Comparison of ENCODE assay signal across 31 mouse cellular contexts in the genomic region with DNA sequence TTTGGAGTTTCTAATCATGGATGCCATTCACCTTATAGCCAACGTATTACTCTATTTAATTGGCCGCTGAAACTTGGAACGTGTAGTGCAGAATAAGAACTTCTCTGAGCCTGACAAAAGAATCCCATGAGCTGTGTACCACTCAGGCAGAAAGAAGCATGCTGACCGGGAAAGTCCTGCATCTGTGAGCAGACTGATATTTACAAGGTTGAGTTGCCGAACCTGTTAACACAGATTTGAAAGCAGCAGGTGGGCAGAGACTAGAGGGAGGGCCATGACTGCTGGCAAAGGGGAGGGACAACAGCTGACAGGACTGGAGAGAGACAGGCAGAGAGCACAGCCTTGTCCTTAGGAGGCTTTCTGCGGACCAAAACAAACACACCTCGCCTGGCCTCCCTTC.
DNase-seq lines count a peak whose midpoint lies in the region; ATAC-seq and TF ChIP-seq lines count a peak whose summit lies in the region.
"Had no signal": no experiment of that assay in that cellular context is flagged by ENCODE, and none has a peak within 500 bp of the region (broad histone marks: within the 10 kb centered on the region; RNA-seq: fewer than 3 reads in every experiment).

No protein-coding gene starts in this region.

- no peaks in the 10 kb centered on the region for H3K9me3 ChIP-seq in hindbrain, postnatal 0 days (ENCODE audit: low read length)
- H3K9me3 ChIP-seq in hindbrain, embryonic 11.5 days (ENCODE audit: control insufficient read depth, low read length): no peaks in the 10 kb centered on the region
- H3K9me3 ChIP-seq in midbrain, embryonic 11.5 days (ENCODE audit: control insufficient read depth, low read length): no peaks in the 10 kb centered on the region
- H3K9me3 ChIP-seq in midbrain, embryonic 13.5 days: no peaks in the 10 kb centered on the region
- H3K9me3 ChIP-seq: embryonic facial prominence, embryonic 12.5 days; forebrain, embryonic 10.5 days; neural tube, embryonic 15.5 days had no signal

- peak; percentile 76; the same call in 1 of the 2 replicates for ATAC-seq in hindbrain, postnatal 0 days
- no peak for ATAC-seq in hindbrain, embryonic 11.5 days (ENCODE audit: low FRiP score)
- no peak for ATAC-seq in midbrain, embryonic 11.5 days (ENCODE audit: low FRiP score)
- no peak for ATAC-seq in midbrain, embryonic 13.5 days
- ATAC-seq: forebrain, embryonic 16.5 days; intestine, embryonic 16.5 days had no signal

- no peaks in the 10 kb centered on the region for H3K27me3 ChIP-seq in hindbrain, postnatal 0 days (ENCODE audit: insufficient read depth, low read length)
- H3K27me3 ChIP-seq in hindbrain, embryonic 11.5 days (ENCODE audit: control insufficient read depth, insufficient read depth, low read length): no peaks in the 10 kb centered on the region
- no peaks in the 10 kb centered on the region; the same call in 1 of the 2 replicates for H3K27me3 ChIP-seq in midbrain, embryonic 11.5 days (ENCODE audit: control insufficient read depth, insufficient read depth, low read length)
- no peaks in the 10 kb centered on the region for H3K27me3 ChIP-seq in midbrain, embryonic 13.5 days
- H3K27me3 ChIP-seq: embryonic facial prominence, embryonic 12.5 days; neural tube, embryonic 15.5 days had no signal

- H3K4me1 ChIP-seq in hindbrain, postnatal 0 days (ENCODE audit: insufficient read depth, low read length): peaks cover 12% of the 10 kb centered on the region; the same call in 1 of the 2 replicates
- no peaks in the 10 kb centered on the region for H3K4me1 ChIP-seq in hindbrain, embryonic 11.5 days (replicated peaks; ENCODE audit: control insufficient read depth, insufficient read depth, low read length)
- H3K4me1 ChIP-seq in midbrain, embryonic 11.5 days (ENCODE audit: control insufficient read depth, insufficient read depth, low read length): no peaks in the 10 kb centered on the region
- H3K4me1 ChIP-seq in midbrain, embryonic 13.5 days (replicated peaks): peaks cover 8% of the 10 kb centered on the region
- H3K4me1 ChIP-seq: embryonic facial prominence, embryonic 12.5 days had no signal

- H3K4me2 ChIP-seq in hindbrain, postnatal 0 days (ENCODE audit: low read depth, low read length): no peak overlapping the region
- no peak overlapping the region for H3K4me2 ChIP-seq in hindbrain, embryonic 11.5 days (replicated peaks; ENCODE audit: low read depth, low read length)
- H3K4me2 ChIP-seq in midbrain, embryonic 11.5 days: no peak overlapping the region
- H3K4me2 ChIP-seq in midbrain, embryonic 13.5 days (replicated peaks): no peak overlapping the region
- H3K4me2 ChIP-seq: embryonic facial prominence, embryonic 12.5 days; heart, embryonic 11.5 days; neural tube, embryonic 15.5 days had no signal

- DNase-seq in cerebellum, postnatal 25 days: peak; percentile 11 to 33
- DNase-seq in cerebellum, adult 11 months: no peak
- peak; percentile 83 for DNase-seq in hindbrain, postnatal 0 days (ENCODE audit: low spot score)
- DNase-seq in hindbrain, embryonic 11.5 days (ENCODE audit: low spot score): no peak
- peak; percentile 85 for DNase-seq in midbrain, embryonic 11.5 days (ENCODE audit: low spot score, missing footprints)
- DNase-seq in brain, embryonic 14.5 days (ENCODE audit: low read depth): peak; percentile 39
- no peak for DNase-seq in urinary bladder, postnatal 14 days (ENCODE audit: low spot score)
- DNase-seq: adrenal gland, postnatal 14 days; cerebellum, adult 9-11 months; gastrocnemius, adult 2 months; gastrocnemius, postnatal 36 days; heart, adult 18-20 months; heart, postnatal 36 days; kidney, adult 9 months; kidney, postnatal 14 days; liver; lung, adult 2 months; lung, postnatal 10 days; right cerebral cortex, adult 18-20 months; spleen, adult 18-20 months; thymus, adult 2 months; thymus, postnatal 36 days had no signal

- no peak for TF ChIP-seq POLR2A in brain, embryonic 14.5 days (IDR thresholded peaks at IDR 0.05; ENCODE audit: borderline replicate concordance, extremely low read depth, insufficient read depth, insufficient read length, poor library complexity, severe bottlenecking)

- H3K36me3 ChIP-seq in hindbrain, postnatal 0 days (ENCODE audit: insufficient read depth, low read length): no peaks in the 10 kb centered on the region
- H3K36me3 ChIP-seq in hindbrain, embryonic 11.5 days (ENCODE audit: control insufficient read depth, insufficient read depth, low read length): no peaks in the 10 kb centered on the region
- no peaks in the 10 kb centered on the region for H3K36me3 ChIP-seq in midbrain, embryonic 11.5 days (ENCODE audit: control insufficient read depth, insufficient read depth, low read length)
- H3K36me3 ChIP-seq in midbrain, embryonic 13.5 days: no peaks in the 10 kb centered on the region
- H3K36me3 ChIP-seq: embryonic facial prominence, embryonic 12.5 days; forebrain, embryonic 10.5 days; neural tube, embryonic 15.5 days had no signal

- TF ChIP-seq CTCF in hindbrain, postnatal 0 days (IDR thresholded peaks at IDR 0.05; ENCODE audit: low read depth): no peak
- no peak for TF ChIP-seq CTCF in brain, embryonic 14.5 days (IDR thresholded peaks at IDR 0.05; ENCODE audit: borderline replicate concordance, extremely low read depth, insufficient read depth, insufficient read length)

- H3K4me3 ChIP-seq in hindbrain, postnatal 0 days (ENCODE audit: low read length): no peak overlapping the region
- no peak overlapping the region for H3K4me3 ChIP-seq in hindbrain, embryonic 11.5 days (ENCODE audit: low read depth, low read length)
- no peak overlapping the region for H3K4me3 ChIP-seq in midbrain, embryonic 11.5 days (ENCODE audit: low read depth, low read length)
- H3K4me3 ChIP-seq in midbrain, embryonic 13.5 days (replicated peaks): no peak overlapping the region
- H3K4me3 ChIP-seq: embryonic facial prominence, embryonic 12.5 days; forebrain, embryonic 10.5 days; gastrocnemius, adult 2 months; left cerebral cortex, adult 2 months; neural tube, embryonic 15.5 days had no signal

- WGBS in hindbrain, postnatal 0 days: 33% methylated on average over 7 of the region's 7 CpGs
- WGBS in hindbrain, embryonic 11.5 days: 54% methylated on average over 7 of the region's 7 CpGs
- WGBS in midbrain, embryonic 11.5 days: 44% methylated on average over 7 of the region's 7 CpGs
- WGBS in midbrain, embryonic 13.5 days: 44% methylated on average over 7 of the region's 7 CpGs

- no peak overlapping the region for H3K9ac ChIP-seq in hindbrain, postnatal 0 days (replicated peaks; ENCODE audit: low read length)
- H3K9ac ChIP-seq in hindbrain, embryonic 11.5 days (ENCODE audit: low read depth, low read length): no peak overlapping the region
- no peak overlapping the region for H3K9ac ChIP-seq in midbrain, embryonic 11.5 days (ENCODE audit: low read length)
- H3K9ac ChIP-seq in midbrain, embryonic 13.5 days (replicated peaks): no peak overlapping the region
- H3K9ac ChIP-seq: embryonic facial prominence, embryonic 12.5 days; liver, embryonic 14.5 days; neural tube, embryonic 15.5 days had no signal

- H3K27ac ChIP-seq in hindbrain, postnatal 0 days: 0 out of 2 replicates have a peak overlapping the region, but pooled peaks have one; percentile 41
- H3K27ac ChIP-seq in hindbrain, embryonic 11.5 days (ENCODE audit: low read depth, low read length): no peak overlapping the region
- H3K27ac ChIP-seq in midbrain, embryonic 11.5 days (ENCODE audit: low read depth, low read length): no peak overlapping the region
- H3K27ac ChIP-seq in midbrain, embryonic 13.5 days: no peak overlapping the region
- H3K27ac ChIP-seq: embryonic facial prominence, embryonic 12.5 days; forebrain, embryonic 10.5 days; gastrocnemius, adult 2 months; left cerebral cortex, adult 2 months; liver, embryonic 14.5 days; neural tube, embryonic 15.5 days had no signal

Comparison
In these comparisons a context has a peak if more than half of its experiments do, and no peak if none do; other contexts are left out.
1. DNase-seq: peak in cerebellum, postnatal 25 days (2 of 2), hindbrain, postnatal 0 days (single experiment), midbrain, embryonic 11.5 days (single experiment) and brain, embryonic 14.5 days (single experiment); none in cerebellum, adult 11 months (single experiment), hindbrain, embryonic 11.5 days (single experiment) and urinary bladder, postnatal 14 days (single experiment).